Mouse (Mus musculus) T-cell, adult 2 months (primary cell): ENCODE data around the gene Olfr639.
"Not testable (repeated sequence)": the region's sequence is repeated elsewhere in the genome, so short reads cannot be mapped to it uniquely, and the experiment has no call there.

ENCODE experiments used
- DNase-seq: peaks from one replicate; pipeline ENCODE4 v3.0.0; 2022; ENCODE audit warnings: low spot score

The Olfr639 gene

DNA sequence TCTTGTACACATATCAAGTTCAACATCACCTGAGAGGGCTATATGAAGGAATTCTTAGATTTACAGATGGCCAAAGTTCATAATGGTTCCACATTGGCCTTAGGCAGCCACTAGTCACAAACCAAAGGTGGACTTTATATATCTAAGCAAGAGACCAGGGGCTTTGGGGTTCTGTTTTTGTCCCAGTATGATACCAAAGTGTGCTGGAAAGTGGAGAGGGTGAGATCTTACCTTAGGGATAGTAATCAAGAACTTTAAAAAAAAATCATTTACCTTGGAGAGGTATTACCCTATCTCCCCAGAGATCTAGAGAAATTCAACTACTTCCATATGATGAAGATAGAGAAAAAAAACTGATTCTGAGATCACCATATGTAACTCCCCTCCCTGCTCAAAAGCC, at the start of gene Olfr639:
TSS of gene Olfr639 (minus strand) at position 101 of the 400 bp plus-strand sequence.
- DNase-seq: no peak

DNA sequence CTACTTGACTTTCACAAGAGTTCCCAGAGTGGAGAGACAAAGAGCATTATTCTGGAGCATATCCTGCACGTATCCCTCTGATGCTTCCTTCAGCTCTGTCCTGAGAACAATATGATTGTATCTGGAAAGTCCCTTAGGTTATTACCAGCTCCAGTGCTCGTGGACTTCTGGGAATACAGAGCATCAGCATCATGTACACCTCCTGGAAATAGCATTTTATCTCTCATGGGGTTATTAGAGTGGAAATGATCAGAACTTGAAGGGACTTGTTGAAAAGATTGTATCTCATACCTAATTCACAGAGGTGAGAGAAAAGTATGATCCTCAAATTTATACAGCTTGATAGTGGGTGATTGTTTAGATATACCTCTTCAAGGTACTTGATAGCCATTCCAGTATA, 44.2 kb upstream of the Olfr639 start, which contains the start of gene 4930516K23Rik:
TSS of gene 4930516K23Rik (minus strand) at position 101 of the 400 bp plus-strand sequence.
- no peak for DNase-seq

DNA sequence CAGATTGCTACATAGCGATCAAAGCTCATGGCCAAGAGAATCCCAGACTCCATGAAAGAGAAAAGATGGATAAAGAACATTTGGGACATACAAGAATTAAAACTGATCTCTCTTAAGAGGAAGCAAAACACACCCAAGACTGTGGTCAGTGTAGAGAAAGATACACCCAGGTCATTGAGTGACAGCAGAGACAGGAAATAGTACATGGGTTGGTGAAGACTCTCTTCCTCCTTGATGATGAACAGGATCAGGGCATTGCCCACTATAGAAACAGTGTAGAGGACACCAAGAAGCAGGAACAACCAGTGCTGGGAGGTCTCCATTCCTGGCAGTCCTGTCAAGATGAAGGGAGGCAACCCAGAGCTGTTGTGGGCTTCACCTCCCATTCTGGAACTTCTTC, 42.1 kb upstream of the Olfr639 start:
- no peak for DNase-seq

DNA sequence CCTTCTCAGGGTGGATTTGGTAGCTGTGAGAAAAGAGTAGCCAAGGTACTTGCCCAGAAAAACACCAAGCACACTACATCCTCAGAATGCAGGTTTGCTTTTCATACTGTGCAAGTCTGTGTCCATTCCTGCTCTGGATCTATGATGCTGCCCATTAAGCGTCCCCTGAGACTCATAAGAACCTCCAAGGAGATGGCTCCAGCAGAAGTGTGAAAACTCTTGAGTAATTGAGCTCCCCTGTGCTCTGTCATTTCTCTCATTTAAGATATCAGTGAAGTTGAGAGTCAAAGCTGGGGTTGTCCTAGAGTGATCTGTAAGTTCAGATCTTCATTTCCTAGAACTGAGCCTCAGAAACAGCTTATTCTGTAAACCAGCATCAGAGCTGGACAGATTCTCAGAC, 35.5 kb upstream of the Olfr639 start, which contains the start of gene Olfr642:
TSS of gene Olfr642 (minus strand) at position 101 of the 400 bp plus-strand sequence.
- no peak for DNase-seq

DNA sequence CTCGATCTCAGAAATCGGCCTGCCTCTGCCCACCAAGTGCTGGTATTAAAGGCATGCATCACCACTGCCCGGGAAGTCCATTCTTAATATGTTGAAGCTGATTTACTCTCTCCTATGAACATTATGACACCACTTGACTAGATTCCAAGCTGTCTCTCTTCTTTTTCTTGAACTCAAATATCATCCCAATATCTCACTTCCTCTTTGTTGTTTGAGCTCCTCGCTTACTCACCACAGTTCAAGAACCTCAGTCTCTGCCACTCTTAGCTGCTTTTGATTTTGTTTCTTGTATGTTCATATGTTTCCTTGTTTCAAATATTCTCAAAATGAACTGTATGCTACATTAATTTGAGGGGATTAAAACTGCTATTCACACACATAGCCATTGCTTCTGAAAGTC, 33.6 kb upstream of the Olfr639 start:
- DNase-seq: no peak

DNA sequence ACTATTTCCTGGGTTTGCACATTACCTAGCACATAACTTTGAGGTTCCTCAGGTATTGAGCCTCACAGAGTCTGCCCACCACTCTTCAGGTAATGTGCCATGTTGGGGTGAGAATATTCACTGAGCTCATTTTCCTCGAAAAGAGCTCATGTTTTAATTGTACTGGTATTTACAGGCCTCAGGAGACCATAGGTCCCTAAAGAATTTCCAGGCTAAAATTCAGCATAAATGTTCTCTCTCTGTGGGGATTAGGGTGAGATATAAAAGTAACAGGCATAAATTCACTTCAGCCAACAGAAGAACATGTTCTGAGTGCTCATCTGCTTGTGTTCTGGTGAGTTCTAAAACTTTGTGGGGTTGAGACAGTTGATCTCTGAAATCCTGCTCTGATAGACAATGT, 18.0 kb upstream of the Olfr639 start, which contains the start of gene Olfr641:
TSS of gene Olfr641 (plus strand) at position 301 of the 400 bp plus-strand sequence.
- no peak for DNase-seq

DNA sequence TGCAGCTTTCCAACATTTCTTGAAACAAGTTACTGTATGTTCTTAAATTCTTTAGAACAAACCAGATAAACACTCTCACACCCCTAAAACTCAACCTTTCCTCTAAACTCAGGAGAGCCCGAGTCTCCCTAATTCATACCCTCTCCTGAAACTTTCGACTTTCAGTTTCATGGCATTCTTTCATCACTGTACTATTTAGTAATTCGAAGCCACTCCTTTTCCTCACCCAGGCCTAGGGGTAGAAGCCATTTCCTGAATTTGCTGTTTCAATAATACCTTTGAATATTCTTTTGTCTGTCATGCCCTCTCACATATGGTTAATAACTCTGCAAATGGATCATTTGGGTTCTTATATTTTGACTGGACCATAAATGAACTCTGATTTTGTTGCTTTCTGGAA, 9.9 kb upstream of the Olfr639 start:
- DNase-seq: no peak

DNA sequence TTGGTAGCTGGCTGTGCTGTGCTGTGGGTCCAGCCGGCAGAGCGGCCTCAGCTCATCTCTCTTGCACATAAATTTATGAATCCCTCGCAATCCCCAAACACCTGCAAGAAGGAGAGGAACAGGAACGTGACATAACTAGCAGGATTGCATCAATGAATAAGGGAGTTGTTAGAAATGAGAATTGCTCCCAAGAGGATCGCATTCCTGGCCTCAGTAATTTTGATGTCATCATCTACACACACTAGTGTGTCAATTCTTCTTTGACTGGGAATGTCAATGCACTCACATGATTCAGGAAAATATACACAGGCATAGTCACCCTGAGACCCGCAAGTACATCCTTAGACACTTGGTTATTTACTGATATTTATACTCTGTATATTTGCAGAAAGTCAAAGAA, 8.4 kb upstream of the Olfr639 start, which contains the start of gene Olfr640:
TSS of gene Olfr640 (minus strand) at position 101 of the 400 bp plus-strand sequence.
- no peak for DNase-seq

DNA sequence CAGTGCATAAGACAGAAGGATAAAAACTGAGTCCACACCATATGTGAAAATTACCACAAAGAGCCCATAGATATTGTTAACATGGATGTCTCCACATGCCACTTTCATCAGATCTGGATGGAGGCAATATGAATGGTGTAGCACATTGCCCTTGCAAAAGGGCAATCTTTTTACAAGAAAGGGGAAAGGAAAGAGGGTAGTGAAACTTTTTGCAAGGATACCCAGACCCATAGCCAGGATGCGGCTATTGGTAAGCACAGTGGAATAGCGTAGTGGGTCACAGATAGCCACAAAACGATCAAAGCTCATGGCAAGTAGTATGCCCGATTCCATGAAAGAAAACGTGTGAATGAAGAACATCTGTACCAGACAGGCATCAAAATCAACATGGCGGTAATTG, 4.5 kb upstream of the Olfr639 start:
- no peak for DNase-seq

DNA sequence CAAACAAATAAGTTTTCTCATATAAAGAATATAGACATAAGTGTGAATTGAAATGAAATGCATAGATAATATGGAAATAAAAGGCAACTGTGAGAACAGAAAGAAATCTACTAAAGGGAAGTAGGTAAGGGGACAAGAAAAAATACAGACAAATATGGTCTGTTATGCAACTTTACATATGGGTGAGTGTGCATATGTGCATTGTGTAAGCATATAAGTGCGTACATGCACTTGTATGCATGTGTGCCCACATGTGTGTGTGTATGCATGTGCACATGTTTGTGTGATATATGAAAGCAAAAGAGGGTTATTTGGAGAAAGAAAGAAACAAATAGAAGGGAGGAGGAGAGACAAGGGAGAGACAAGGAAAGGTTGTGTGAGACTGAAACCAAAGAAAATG, 1.9 kb upstream of the Olfr639 start:
- no peak for DNase-seq

DNA sequence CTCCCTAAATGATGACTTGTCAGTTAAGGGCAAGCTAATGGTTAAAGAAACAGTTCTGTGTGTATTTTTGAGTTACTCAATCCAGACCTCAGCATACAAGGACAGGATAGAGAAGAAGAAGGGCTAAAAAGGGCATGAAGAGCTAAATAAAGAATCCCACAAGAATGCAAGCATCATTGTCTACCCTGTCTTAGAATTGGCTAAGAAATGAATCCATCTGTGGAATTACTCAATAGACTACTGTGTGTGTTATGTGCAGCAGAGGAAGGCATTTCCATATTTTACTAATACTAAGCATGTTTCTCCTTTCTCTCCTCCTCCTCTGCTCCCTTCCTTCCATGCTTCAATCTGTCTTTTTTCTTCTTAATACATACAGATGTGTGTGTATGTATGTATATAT, 18.0 kb downstream of the Olfr639 start:
- DNase-seq: no peak

DNA sequence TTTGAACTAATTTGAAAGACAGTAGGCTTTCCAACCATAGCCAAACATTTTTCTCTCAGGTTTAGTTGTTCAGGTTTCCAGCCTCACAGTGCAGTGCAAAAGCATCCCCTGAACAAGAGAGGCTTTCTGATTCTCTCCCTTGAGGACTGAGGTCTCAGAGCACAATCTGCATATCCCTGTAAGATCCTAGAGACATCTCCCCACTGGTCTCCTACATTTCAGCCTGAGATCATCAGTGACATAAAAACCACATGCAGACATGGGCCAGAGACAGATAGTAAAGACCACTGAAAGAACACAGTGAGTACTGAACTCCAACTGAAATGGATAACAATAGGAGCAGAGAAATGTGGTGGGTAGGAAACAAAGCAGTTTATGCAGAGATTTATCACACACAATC, 18.7 kb downstream of the Olfr639 start, which contains the start of gene Olfr638:
TSS of gene Olfr638 (plus strand) at position 301 of the 400 bp plus-strand sequence.
- no peak for DNase-seq

DNA sequence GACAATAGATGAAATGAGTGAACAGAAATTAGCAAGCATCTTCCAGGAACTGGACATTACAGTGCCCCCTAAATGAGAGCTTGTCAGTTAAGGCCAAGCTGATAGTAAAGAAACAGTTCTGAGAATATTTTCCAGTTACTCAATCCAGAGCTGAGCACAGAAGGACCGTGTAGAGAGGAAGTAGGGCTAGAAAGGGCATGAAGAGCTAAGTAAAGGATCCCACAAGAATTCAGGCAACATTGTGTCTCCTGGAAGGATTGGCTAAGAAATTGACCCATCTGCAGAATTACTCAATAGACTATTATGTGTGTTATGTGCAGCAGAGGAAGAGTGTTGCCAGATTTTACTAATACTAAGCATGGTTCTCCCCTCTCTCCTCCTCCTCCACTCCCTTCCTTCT, 45.3 kb downstream of the Olfr639 start:
- no peak for DNase-seq

DNA sequence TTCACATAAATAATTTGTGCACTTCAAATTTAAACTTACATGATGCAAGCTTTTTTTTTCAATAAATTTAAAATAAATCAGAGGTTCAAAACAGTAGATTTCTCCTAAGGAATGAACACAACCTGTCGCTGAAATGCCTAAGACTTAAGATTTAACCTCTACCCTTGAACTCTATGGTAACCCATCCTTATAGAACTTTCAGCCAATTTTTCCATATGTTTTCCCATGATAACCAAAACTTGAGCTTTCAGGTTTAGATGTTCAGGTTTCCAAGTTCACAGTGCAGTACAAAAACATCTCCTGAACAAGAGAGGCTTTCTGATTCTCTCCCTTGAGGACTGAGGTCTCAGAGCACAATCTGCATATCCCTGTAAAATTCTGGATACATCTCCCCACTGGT, 46.3 kb downstream of the Olfr639 start, which contains the start of gene Olfr635:
TSS of gene Olfr635 (plus strand) at position 301 of the 400 bp plus-strand sequence.
- DNase-seq: no peak

DNA sequence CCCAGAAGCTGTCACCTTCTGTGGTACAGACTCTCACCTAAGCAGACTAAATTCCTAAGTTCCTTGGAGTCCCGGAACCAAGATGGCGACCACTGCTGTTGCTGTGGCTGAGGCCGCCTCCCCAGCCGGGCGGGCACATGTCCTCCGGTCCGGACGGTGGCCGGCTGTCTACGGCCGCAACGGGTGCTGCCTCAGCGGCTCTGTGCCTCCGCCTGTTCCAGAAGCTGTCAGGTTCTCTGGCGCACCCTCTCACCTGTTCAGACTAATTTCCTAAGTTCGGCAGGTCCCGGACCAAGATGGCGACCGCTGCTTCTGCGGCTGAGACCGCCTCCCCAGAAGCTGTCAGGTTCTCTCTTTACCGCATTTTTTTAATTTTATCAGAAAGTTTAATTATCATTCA, 50.2 kb downstream of the Olfr639 start:
- DNase-seq: not testable (repeated sequence)
